Mouse (Mus musculus) heart, postnatal 0 days (tissue): Measurements from ENCODE around the gene Plk5. TPM values are rescaled to one million over a fixed set of nuclear protein-coding genes. Genes with fewer than 3 reads are reported as not detected.

Experiments
- ATAC-seq: fragments of 200-750 bp; cut with Nextera tagmentation; 2 replicates; pipeline ENCODE4 v1.8.0; 2017; ENCODE audit warnings: low read depth, moderate number of reproducible peaks, moderate library complexity; ENCODE audit not compliant: insufficient read depth
- DNase-seq: peaks from one replicate; pipeline ENCODE4 v3.0.0-alpha.2; 2016; ENCODE audit warnings: low spot score
- H3K27ac ChIP-seq: fragments of 300-500 bp; sonication (generic); 2 replicates; pipeline ENCODE4 v1.5.1; 2014; ENCODE audit warnings: low read depth, mild to moderate bottlenecking
- H3K27me3 ChIP-seq: fragments of 300-500 bp; sonication (generic); 2 replicates; pipeline ENCODE4 v1.6.1; 2014; ENCODE audit warnings: low read length, mixed read lengths; ENCODE audit not compliant: control insufficient read depth, insufficient read depth
- H3K36me3 ChIP-seq: fragments of 300-500 bp; sonication (generic); replicated peaks from 2 replicates; pipeline ENCODE4 v1.6.1; 2014; ENCODE audit warnings: low read length, mixed read lengths; ENCODE audit not compliant: control insufficient read depth, insufficient read depth
- H3K4me1 ChIP-seq: fragments of 300-500 bp; sonication (generic); 2 replicates; pipeline ENCODE4 v1.6.1; 2014; ENCODE audit warnings: antibody characterized with exemption; ENCODE audit not compliant: control insufficient read depth, insufficient read depth
- H3K4me2 ChIP-seq: fragments of 300-500 bp; sonication (generic); 2 replicates; pipeline ENCODE4 v1.6.1; 2014; ENCODE audit warnings: low read depth, mild to moderate bottlenecking, low read length, moderate library complexity
- H3K4me3 ChIP-seq: fragments of 300-500 bp; sonication (generic); 2 replicates; pipeline ENCODE4 v1.5.1; 2014; ENCODE audit warnings: low read depth, low read length
- H3K9ac ChIP-seq: fragments of 300-500 bp; sonication (generic); replicated peaks from 2 replicates; pipeline ENCODE4 v1.6.1; 2014; ENCODE audit warnings: low read depth, low read length, mixed read lengths
- H3K9me3 ChIP-seq: fragments of 300-500 bp; sonication (generic); replicated peaks from 2 replicates; pipeline ENCODE4 v1.6.1; 2016; ENCODE audit warnings: low read length; ENCODE audit not compliant: control insufficient read depth
- CTCF ChIP-seq: IDR thresholded peaks from 2 replicates; pipeline ENCODE4 v1.5.1; 2016; ENCODE audit warnings: antibody characterized with exemption, control low read depth, low read depth
- EP300 ChIP-seq: IDR thresholded peaks from 2 replicates; pipeline ENCODE4 v1.6.1; 2016; ENCODE audit warnings: antibody characterized with exemption, low read depth
- WGBS: fragments of 180-500 bp; shearing (Covaris S2); extraction: QIAGEN DNeasy Blood & Tissue Kit; methylation state at CpG from one replicate; pipeline ENCODE4 v1.1.7; 2014; 5-methylcytosine and 5-hydroxymethylcytosine counted together
- polyA plus RNA-seq: library from polyadenylated mRNA; unstranded; fragments of >200 nt; fragmentation: Nextera tagmentation; extraction: Ambion mirVana; gene quantifications from 2 replicates; pipeline ENCODE4 v1.2.1, GENCODE M21; 2015
- total RNA-seq: library from RNA; depleted of rRNA; stranded (reverse); fragments of >200 nt; gene quantifications from 2 replicates; pipeline ENCODE4 v1.2.3, GENCODE M21; 2014; ENCODE audit warnings: low replicate concordance

Plk5 gene
- total and polyA plus RNA-seq, 2 experiments from 2014 or later = 0.05 to 1.7 TPM

GRCm38 (mm10) chr10:80321670-80322581 lies 34.3 kb upstream of the Plk5 start:
- no peak for DNase-seq
- H3K27ac ChIP-seq = no peak overlapping the region
- H3K9ac ChIP-seq = no peak overlapping the region
- no peaks in the 10 kb centered on the region for H3K9me3 ChIP-seq
- peaks cover 16% of the 10 kb centered on the region for H3K4me1 ChIP-seq
- ATAC-seq = no peak
- 91% methylated on average over 21 of the region's 21 CpGs for WGBS
- peaks cover 10% of the 10 kb centered on the region for H3K36me3 ChIP-seq
- no peaks in the 10 kb centered on the region for H3K27me3 ChIP-seq
- H3K4me3 ChIP-seq = no peak overlapping the region
- TF ChIP-seq CTCF = no peak
- TF ChIP-seq EP300 = no peak
- no peak overlapping the region for H3K4me2 ChIP-seq

- Histone ChIP-seq H3K4me3 (peak overlapping the region; percentile 55), H3K4me1 (peaks cover 16% of the 10 kb centered on the region), H3K4me2 (peak overlapping the region; percentile 87), H3K27me3 (no peaks in the 10 kb centered on the region), H3K9ac (0 out of 2 replicates have a peak overlapping the region, but pooled peaks have one; percentile 22), H3K27ac (no peak overlapping the region), H3K9me3 (no peaks in the 10 kb centered on the region), H3K36me3 (peaks cover 10% of the 10 kb centered on the region)
- ATAC-seq (peak; percentile 8; the same call in 1 of the 2 replicates), DNase-seq (no peak)
- TF ChIP-seq EP300 (no peak), CTCF (no peak)
- 7% methylated on average over 27 of the region's 28 CpGs for WGBS
Observed at GRCm38 (mm10) chr10:80322811-80323211, 33.4 kb upstream of the Plk5 start.

- DNase-seq = no peak
- Histone ChIP-seq H3K9me3 (no peaks in the 10 kb centered on the region), H3K36me3 (peaks cover 6% of the 10 kb centered on the region), H3K4me1 (peaks cover 16% of the 10 kb centered on the region), H3K4me2 (peak overlapping the region; percentile 87), H3K4me3 (peak overlapping the region; percentile 55), H3K27me3 (no peaks in the 10 kb centered on the region), H3K27ac (no peak overlapping the region), H3K9ac (peak overlapping the region; percentile 41)
- 1% methylated on average over 44 of the region's 46 CpGs for WGBS
- ATAC-seq = peak; percentile 54
- TF ChIP-seq CTCF = no peak
- TF ChIP-seq EP300 = no peak
Observed at GRCm38 (mm10) chr10:80323261-80324119, 32.8 kb upstream of the Plk5 start.

GRCm38 (mm10) chr10:80324120-80325037 lies 31.9 kb upstream of the Plk5 start:
- no peak for TF ChIP-seq EP300
- no peak for TF ChIP-seq CTCF
- ATAC-seq (no peak), DNase-seq (no peak)
- H3K36me3 ChIP-seq = no peaks in the 10 kb centered on the region
- no peaks in the 10 kb centered on the region for H3K9me3 ChIP-seq
- peak overlapping the region; percentile 87 for H3K4me2 ChIP-seq
- peaks cover 15% of the 10 kb centered on the region for H3K4me1 ChIP-seq
- no peaks in the 10 kb centered on the region for H3K27me3 ChIP-seq
- no peak overlapping the region for H3K4me3 ChIP-seq
- no peak overlapping the region for H3K27ac ChIP-seq
- WGBS = 78% methylated on average over 17 of the region's 17 CpGs
- H3K9ac ChIP-seq = 0 out of 2 replicates have a peak overlapping the region, but pooled peaks have one; percentile 41
